Mouse (Mus musculus) neural tube, embryonic 11.5 days (tissue): ENCODE measurements around the gene Vmn2r85. TPM values are rescaled to one million over a fixed set of nuclear protein-coding genes. Genes with fewer than 3 reads are reported as not detected.
"Not testable (repeated sequence)": the region's sequence is repeated elsewhere in the genome, so short reads cannot be mapped to it uniquely, and the experiment has no call there.

Experiments
- ATAC-seq: fragments of 200-750 bp; cut with Nextera tagmentation; 2 replicates; pipeline ENCODE4 v1.8.0; 2017; ENCODE audit warnings: moderate number of reproducible peaks, mild to moderate bottlenecking, moderate TSS enrichment, moderate library complexity; ENCODE audit not compliant: insufficient read depth, low FRiP score, low TSS enrichment
- DNase-seq: peaks from one replicate; pipeline ENCODE4 v3.0.0-alpha.2; 2015; ENCODE audit warnings: low spot score
- H3K27ac ChIP-seq: fragments of 300-500 bp; sonication (generic); 2 replicates; pipeline ENCODE4 v1.5.1; 2014; ENCODE audit warnings: low read depth, mild to moderate bottlenecking, low read length
- H3K27me3 ChIP-seq: fragments of 300-500 bp; sonication (generic); 2 replicates; pipeline ENCODE4 v1.6.1; 2014; ENCODE audit warnings: mild to moderate bottlenecking, low read length, mixed read lengths; ENCODE audit not compliant: control insufficient read depth, insufficient read depth
- H3K36me3 ChIP-seq: fragments of 300-500 bp; sonication (generic); 2 replicates; pipeline ENCODE4 v1.6.1; 2014; ENCODE audit warnings: mild to moderate bottlenecking, low read length, moderate library complexity, mixed read lengths; ENCODE audit not compliant: control insufficient read depth, insufficient read depth
- H3K4me1 ChIP-seq: fragments of 300-500 bp; sonication (generic); 2 replicates; pipeline ENCODE4 v1.6.1; 2014; ENCODE audit warnings: low read length, mixed read lengths; ENCODE audit not compliant: control insufficient read depth, insufficient read depth
- H3K4me2 ChIP-seq: fragments of 300-500 bp; sonication (generic); 2 replicates; pipeline ENCODE4 v1.6.1; 2014; ENCODE audit warnings: low read depth, mild to moderate bottlenecking, moderate library complexity
- H3K4me3 ChIP-seq: fragments of 300-500 bp; sonication (generic); 2 replicates; pipeline ENCODE4 v1.5.1; 2014; ENCODE audit warnings: low read depth, low read length
- H3K9ac ChIP-seq: fragments of 300-500 bp; sonication (generic); 2 replicates; pipeline ENCODE4 v1.6.1; 2014; ENCODE audit warnings: mild to moderate bottlenecking, low read length
- H3K9me3 ChIP-seq: fragments of 300-500 bp; sonication (generic); 2 replicates; pipeline ENCODE4 v1.6.1; 2016; ENCODE audit warnings: low read length; ENCODE audit not compliant: control insufficient read depth
- WGBS: fragments of 180-500 bp; shearing (Covaris S2); extraction: QIAGEN DNeasy Blood & Tissue Kit; methylation state at CpG from one replicate; pipeline ENCODE4 v1.1.7; 2014; 5-methylcytosine and 5-hydroxymethylcytosine counted together
- polyA plus RNA-seq: library from polyadenylated mRNA; unstranded; fragments of >200 nt; fragmentation: Nextera tagmentation; extraction: Ambion mirVana; gene quantifications from 2 replicates; pipeline ENCODE4 v1.2.1, GENCODE M21; 2014

Vmn2r85 gene
- not detected in 2 replicates for polyA plus RNA-seq

DNA sequence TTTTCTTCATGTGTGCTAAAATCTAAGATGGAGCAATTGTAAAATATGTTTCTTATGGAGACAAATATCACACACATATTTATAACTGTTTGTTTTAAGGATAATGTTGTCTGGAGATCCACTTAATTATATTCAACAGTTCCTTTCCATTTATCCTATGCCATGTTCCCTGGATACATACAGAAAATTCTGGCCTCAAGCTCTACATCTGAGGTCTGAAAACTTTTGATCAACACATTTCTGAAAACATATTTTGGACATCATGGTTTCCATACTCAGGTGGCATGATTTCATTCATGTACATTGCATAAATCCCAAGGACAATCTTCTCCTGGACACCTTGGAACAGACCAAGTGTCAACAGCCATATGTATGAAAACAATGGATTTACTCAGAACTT, at the start of gene Vmn2r85:
TSS of gene Vmn2r85 (minus strand) at position 101 of the 400 bp plus-strand sequence.
- not testable (repeated sequence) for H3K4me3 ChIP-seq, H3K27me3 ChIP-seq, ATAC-seq, DNase-seq, H3K4me2 ChIP-seq, H3K4me1 ChIP-seq, H3K9ac ChIP-seq, H3K9me3 ChIP-seq, H3K27ac ChIP-seq, H3K36me3 ChIP-seq

DNA sequence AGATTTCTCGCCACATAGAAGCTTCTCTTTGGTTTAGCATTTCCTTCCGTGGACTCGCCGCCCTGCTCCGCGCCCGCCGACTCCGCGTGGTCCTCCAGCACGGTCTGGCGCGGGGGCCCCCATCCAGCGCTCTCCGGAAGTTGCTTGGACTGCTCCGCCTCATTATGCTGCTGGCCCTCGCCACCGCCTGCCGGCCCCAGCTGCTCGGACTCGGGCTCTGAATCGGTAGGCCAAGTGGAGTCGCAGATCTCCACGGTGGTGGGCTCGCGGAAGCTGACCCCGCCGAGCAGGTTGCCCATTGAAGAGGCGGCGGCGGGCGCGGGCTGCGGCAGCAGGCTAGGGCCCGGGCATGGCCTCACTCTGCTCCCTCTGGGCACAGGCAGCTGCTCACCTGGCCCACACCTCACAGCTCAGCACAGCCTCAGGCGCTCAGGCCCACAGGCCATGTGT, 40.8 kb upstream of the Vmn2r85 start:
- no peaks in the 10 kb centered on the region for H3K4me1 ChIP-seq
- DNase-seq: peak; percentile 78
- H3K4me2 ChIP-seq: peak overlapping the region; percentile 70
- H3K4me3 ChIP-seq: peak overlapping the region; percentile 35
- H3K9ac ChIP-seq: peak overlapping the region; percentile 67
- no peaks in the 10 kb centered on the region for H3K36me3 ChIP-seq
- no peak overlapping the region for H3K27ac ChIP-seq
- ATAC-seq: peak; percentile 99
- H3K9me3 ChIP-seq: no peaks in the 10 kb centered on the region
- no peaks in the 10 kb centered on the region for H3K27me3 ChIP-seq
- 6% methylated on average over 32 of the region's 36 CpGs for WGBS

DNA sequence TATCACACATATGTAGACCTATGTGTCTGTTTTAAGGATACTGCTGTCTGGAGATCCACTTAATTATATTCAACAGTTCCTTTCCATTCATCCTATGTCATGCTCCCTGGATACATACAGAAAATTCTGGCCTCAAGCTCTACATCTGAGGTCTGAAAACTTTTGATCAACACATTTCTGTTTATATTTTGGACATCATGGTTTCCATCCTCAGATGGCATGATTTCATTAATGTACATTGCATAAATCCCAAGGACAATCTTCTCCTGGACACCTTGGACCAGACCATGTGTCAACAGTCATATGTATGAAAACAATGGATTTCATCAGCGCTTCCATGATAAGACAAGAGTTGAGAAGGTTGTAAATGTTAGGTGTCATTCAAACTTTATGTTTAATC, 26.4 kb upstream of the Vmn2r85 start, which contains the start of gene Vmn2r86:
TSS of gene Vmn2r86 (minus strand) at position 101 of the 400 bp plus-strand sequence.
- H3K9ac ChIP-seq, H3K4me1 ChIP-seq, H3K27me3 ChIP-seq, H3K27ac ChIP-seq, H3K9me3 ChIP-seq, H3K4me3 ChIP-seq, ATAC-seq, H3K4me2 ChIP-seq, DNase-seq, H3K36me3 ChIP-seq: not testable (repeated sequence)
- WGBS: 88% methylated on average over 1 of the region's 1 CpGs

DNA sequence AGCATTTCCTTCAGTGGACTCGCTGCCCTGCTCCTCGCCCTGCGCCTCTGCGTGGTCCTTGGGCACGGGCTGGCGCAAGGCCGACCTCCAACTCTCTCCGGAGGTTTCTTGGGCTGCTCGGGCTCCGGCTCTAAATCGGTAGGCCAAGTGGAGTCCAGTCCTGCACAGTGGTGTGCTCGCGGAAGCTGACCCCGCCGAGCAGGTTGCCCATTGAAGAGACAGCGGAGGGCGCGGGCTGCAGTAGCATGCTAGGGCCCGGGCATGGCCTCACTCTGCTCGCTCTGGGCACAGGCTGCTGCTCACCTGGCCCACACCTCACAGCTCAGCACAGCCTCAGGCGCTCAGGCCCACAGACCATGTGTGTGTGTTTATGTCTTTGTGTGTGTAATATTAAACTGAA, 15.3 kb upstream of the Vmn2r85 start:
- H3K9me3 ChIP-seq: no peaks in the 10 kb centered on the region
- DNase-seq: no peak
- H3K4me3 ChIP-seq: no peak overlapping the region
- H3K4me2 ChIP-seq: no peak overlapping the region
- H3K9ac ChIP-seq: no peak overlapping the region
- no peaks in the 10 kb centered on the region for H3K27me3 ChIP-seq
- no peaks in the 10 kb centered on the region for H3K4me1 ChIP-seq
- WGBS: 89% methylated on average over 21 of the region's 21 CpGs
- no peak for ATAC-seq
- no peaks in the 10 kb centered on the region for H3K36me3 ChIP-seq
- no peak overlapping the region for H3K27ac ChIP-seq

DNA sequence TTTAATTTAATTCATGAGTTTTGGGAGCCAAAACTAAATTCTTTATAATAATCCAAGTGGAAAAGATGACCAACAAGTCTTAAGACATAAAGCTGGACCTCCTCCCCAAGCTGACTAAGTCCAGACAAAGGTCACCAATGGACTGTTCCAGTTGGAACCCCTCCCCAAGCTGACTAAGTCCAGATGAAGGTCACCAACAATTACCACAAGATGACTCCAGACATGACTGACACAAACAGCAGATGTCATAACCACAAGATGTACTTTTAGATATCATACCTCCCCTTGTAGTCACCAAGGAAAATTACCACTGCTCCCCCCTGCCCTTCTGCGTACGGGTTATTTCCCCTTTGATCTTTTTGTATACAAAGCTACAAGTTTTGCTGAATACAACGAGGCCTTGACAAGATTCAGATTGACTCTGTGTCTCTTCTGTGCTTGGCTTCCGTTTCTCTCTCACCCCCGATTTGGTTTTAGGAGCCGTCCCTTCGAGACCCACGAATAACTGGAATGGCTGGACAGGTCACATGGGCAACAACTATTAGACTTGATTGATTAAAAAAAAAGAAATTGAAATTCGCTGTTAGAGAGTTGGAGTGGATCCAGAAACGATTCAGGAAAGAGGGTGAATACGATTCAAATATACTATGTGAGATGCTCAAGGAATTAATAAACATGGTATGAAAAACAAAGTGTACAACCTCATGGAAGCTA, 4.8 kb upstream of the Vmn2r85 start:
- not testable (repeated sequence) for H3K9me3 ChIP-seq, H3K9ac ChIP-seq, H3K4me3 ChIP-seq, H3K4me2 ChIP-seq, H3K27ac ChIP-seq, ATAC-seq, H3K27me3 ChIP-seq, H3K4me1 ChIP-seq, DNase-seq, H3K36me3 ChIP-seq
- WGBS: 91% methylated on average over 11 of the region's 11 CpGs

DNA sequence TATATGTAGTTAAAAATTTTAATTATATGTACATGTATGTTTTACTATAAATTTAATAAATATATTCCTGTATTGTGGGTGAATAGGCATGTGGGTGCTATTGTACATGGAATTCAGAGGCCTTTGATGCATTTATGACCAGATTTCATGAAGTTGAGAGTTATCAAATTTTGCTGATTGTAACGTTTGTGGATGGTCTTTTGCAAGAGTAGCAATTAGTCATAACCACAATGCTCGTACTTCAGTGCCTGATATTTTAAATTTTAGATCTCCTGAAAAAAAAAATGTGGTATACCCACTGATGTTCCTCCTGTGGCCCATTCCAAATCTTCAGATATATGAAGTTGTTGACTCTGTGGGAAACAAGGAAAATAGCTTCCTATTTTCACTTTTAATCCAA, 7.1 kb downstream of the Vmn2r85 start:
- H3K27me3 ChIP-seq, DNase-seq, H3K4me2 ChIP-seq, H3K9ac ChIP-seq, ATAC-seq, H3K27ac ChIP-seq, H3K4me3 ChIP-seq, H3K4me1 ChIP-seq, H3K36me3 ChIP-seq, H3K9me3 ChIP-seq: not testable (repeated sequence)
- 88% methylated on average over 2 of the region's 2 CpGs for WGBS

DNA sequence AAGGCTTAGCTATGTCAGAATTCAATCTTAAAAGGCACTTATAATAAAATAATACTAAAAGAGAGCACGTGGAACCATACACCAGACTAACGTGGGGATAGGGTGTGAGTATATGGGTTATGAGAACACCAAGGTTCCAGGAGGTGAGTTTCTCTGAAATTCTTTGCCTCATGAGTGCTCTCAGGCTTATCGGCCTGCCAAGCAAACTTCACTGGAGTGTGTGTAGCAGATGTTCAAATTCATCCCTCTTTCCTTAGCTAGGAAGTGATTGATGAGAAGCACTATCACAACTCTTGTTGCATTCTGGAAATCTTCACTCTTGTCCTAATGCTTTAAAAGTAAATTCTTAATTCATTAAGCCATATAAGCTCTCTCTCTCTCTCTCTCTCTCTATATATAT, 9.1 kb downstream of the Vmn2r85 start:
- H3K36me3 ChIP-seq: no peaks in the 10 kb centered on the region
- WGBS: 89% methylated on average over 3 of the region's 3 CpGs
- no peaks in the 10 kb centered on the region for H3K9me3 ChIP-seq
- no peaks in the 10 kb centered on the region for H3K4me1 ChIP-seq
- no peak for ATAC-seq
- H3K27me3 ChIP-seq: no peaks in the 10 kb centered on the region
- no peak overlapping the region for H3K4me2 ChIP-seq
- no peak overlapping the region for H3K9ac ChIP-seq
- DNase-seq: no peak
- H3K27ac ChIP-seq: no peak overlapping the region
- no peak overlapping the region for H3K4me3 ChIP-seq

DNA sequence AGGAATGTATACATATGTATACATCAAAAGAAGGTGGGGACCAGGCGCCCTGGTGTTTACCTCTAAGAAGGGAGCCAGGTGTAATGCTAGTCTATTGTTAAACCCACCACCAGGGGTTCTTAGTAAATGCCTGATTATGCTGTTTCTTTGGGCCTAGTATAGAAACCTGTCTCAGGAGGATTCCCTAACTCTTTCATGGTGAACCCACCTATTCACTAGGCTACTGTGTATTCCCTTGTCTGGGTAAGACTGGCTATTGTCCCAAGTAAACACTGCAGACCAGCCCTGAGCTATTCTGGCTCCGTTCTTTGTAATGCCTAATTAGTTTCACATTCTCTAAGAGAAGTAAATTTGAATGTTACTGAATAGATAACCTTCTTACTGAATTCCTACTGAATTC, 9.5 kb downstream of the Vmn2r85 start:
- ATAC-seq, H3K4me1 ChIP-seq, H3K4me3 ChIP-seq, H3K27ac ChIP-seq, H3K36me3 ChIP-seq, DNase-seq, H3K9ac ChIP-seq, H3K9me3 ChIP-seq, H3K27me3 ChIP-seq, H3K4me2 ChIP-seq: not testable (repeated sequence)
- WGBS: 62% methylated on average over 2 of the region's 2 CpGs

DNA sequence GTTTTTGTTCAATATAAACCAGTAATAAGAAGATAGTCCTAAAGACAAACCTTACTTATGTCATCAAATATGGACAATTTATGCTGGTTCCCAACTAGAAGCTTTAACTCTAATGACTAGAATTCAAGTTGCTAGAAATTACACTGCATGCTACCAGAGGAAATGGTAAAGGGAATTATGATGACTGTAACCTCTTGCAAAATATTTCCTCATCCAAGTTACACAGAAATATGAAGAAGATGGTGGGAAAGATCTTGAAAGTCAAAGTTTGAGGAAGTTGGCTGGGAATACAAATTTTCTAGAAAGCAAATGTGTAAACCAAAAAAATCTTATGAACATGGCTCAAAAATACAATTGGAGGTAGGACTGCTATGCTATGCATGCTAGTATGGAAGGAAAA, 13.2 kb downstream of the Vmn2r85 start:
- not testable (repeated sequence) for H3K27ac ChIP-seq, ATAC-seq, DNase-seq, H3K9me3 ChIP-seq, H3K9ac ChIP-seq, H3K27me3 ChIP-seq, H3K4me2 ChIP-seq, H3K4me1 ChIP-seq, H3K36me3 ChIP-seq, H3K4me3 ChIP-seq
